Comparison of ENCODE assay signal across 8 mouse cellular contexts in genomic region chr11:98342000-98342945, GRCm38 (mm10). TPM values are rescaled to one million over a fixed set of nuclear protein-coding genes. Genes with fewer than 3 reads are reported as not detected.
DNase-seq lines count a peak whose midpoint lies in the region; ATAC-seq lines count a peak whose summit lies in the region.

No protein-coding gene starts in this region.

- ATAC-seq in heart, embryonic 15.5 days (replicated peaks; ENCODE audit: insufficient number of reproducible peaks, insufficient read depth, low FRiP score, low read depth) = peak; percentile 34; the same call in 1 of the 2 replicates
- ATAC-seq in liver, embryonic 13.5 days (ENCODE audit: low read depth) = no peak
- ATAC-seq in stomach, embryonic 15.5 days (ENCODE audit: insufficient read depth, low FRiP score, low read depth) = peak; percentile 51; the same call in 1 of the 2 replicates

- peak overlapping the region; percentile 36 for H3K4me3 ChIP-seq in forebrain, embryonic 10.5 days
- peak overlapping the region; percentile 52 for H3K4me3 ChIP-seq in heart, embryonic 15.5 days
- H3K4me3 ChIP-seq in liver, embryonic 13.5 days (replicated peaks) = no peak overlapping the region
- peak overlapping the region; percentile 40 for H3K4me3 ChIP-seq in stomach, embryonic 15.5 days (replicated peaks)

- H3K27ac ChIP-seq in forebrain, embryonic 10.5 days = no peak overlapping the region
- no peak overlapping the region for H3K27ac ChIP-seq in heart, embryonic 15.5 days
- no peak overlapping the region for H3K27ac ChIP-seq in liver, embryonic 13.5 days
- no peak overlapping the region for H3K27ac ChIP-seq in stomach, embryonic 15.5 days

- H3K4me1 ChIP-seq in forebrain, embryonic 10.5 days = peaks cover 56% of the 10 kb centered on the region
- H3K4me1 ChIP-seq in heart, embryonic 15.5 days (replicated peaks) = peaks cover 37% of the 10 kb centered on the region
- H3K4me1 ChIP-seq in liver, embryonic 13.5 days (replicated peaks) = peaks cover 18% of the 10 kb centered on the region
- peaks cover 20% of the 10 kb centered on the region for H3K4me1 ChIP-seq in stomach, embryonic 15.5 days

- H3K27me3 ChIP-seq in forebrain, embryonic 10.5 days (ENCODE audit: poor library complexity, severe bottlenecking) = peaks cover 99% of the 10 kb centered on the region
- H3K27me3 ChIP-seq in heart, embryonic 15.5 days = peaks cover 61% of the 10 kb centered on the region
- peaks cover 92% of the 10 kb centered on the region for H3K27me3 ChIP-seq in liver, embryonic 13.5 days
- peaks cover 65% of the 10 kb centered on the region for H3K27me3 ChIP-seq in stomach, embryonic 15.5 days (replicated peaks)

- H3K36me3 ChIP-seq in forebrain, embryonic 10.5 days (replicated peaks) = no peaks in the 10 kb centered on the region
- H3K36me3 ChIP-seq in heart, embryonic 15.5 days = no peaks in the 10 kb centered on the region
- H3K36me3 ChIP-seq in liver, embryonic 13.5 days = no peaks in the 10 kb centered on the region
- no peaks in the 10 kb centered on the region for H3K36me3 ChIP-seq in stomach, embryonic 15.5 days

- peak; percentile 92 for DNase-seq in CD4-positive, CD25-positive, alpha-beta regulatory T cell, adult 2 months (ENCODE audit: low read depth, low spot score)
- DNase-seq in c-Kit-negative CD71-positive TER-119-positive erythroid progenitor cells, embryonic 14.5 days (ENCODE audit: low read depth, low spot score) = peak; percentile 63
- peak; percentile 92 for DNase-seq in forebrain, embryonic 10.5 days (ENCODE audit: extremely low spot score, low spot score)
- peak; percentile 95 for DNase-seq in kidney, postnatal 14 days
- peak; percentile 78 for DNase-seq in liver, embryonic 13.5 days
- DNase-seq in neural tube, embryonic 10.5 days (ENCODE audit: extremely low spot score, low spot score) = peak; percentile 99

- H3K4me2 ChIP-seq in heart, embryonic 15.5 days = peak overlapping the region; percentile 89
- H3K4me2 ChIP-seq in liver, embryonic 13.5 days = peak overlapping the region; percentile 39; the same call in 1 of the 2 replicates
- peak overlapping the region; percentile 74 for H3K4me2 ChIP-seq in stomach, embryonic 15.5 days

- peak overlapping the region; percentile 64 for H3K9ac ChIP-seq in heart, embryonic 15.5 days
- H3K9ac ChIP-seq in liver, embryonic 13.5 days = no peak overlapping the region
- H3K9ac ChIP-seq in stomach, embryonic 15.5 days = no peak overlapping the region

- H3K9me3 ChIP-seq in forebrain, embryonic 10.5 days = no peaks in the 10 kb centered on the region
- H3K9me3 ChIP-seq in heart, embryonic 15.5 days (replicated peaks) = no peaks in the 10 kb centered on the region
- no peaks in the 10 kb centered on the region for H3K9me3 ChIP-seq in liver, embryonic 13.5 days (replicated peaks)
- no peaks in the 10 kb centered on the region for H3K9me3 ChIP-seq in stomach, embryonic 15.5 days

- WGBS in forebrain, embryonic 10.5 days = 3% methylated on average over 28 of the region's 29 CpGs
- 2% methylated on average over 29 of the region's 29 CpGs for WGBS in heart, embryonic 15.5 days
- WGBS in liver, embryonic 13.5 days (ENCODE audit: insufficient replicate concordance) = 3% methylated on average over 29 of the region's 29 CpGs
- 3% methylated on average over 29 of the region's 29 CpGs for WGBS in stomach, embryonic 15.5 days

RNA-seq across cellular contexts. Expression of gene Ppp1r1b, which starts 5.9 kb away (rescaled TPM):
- 0.23 and 0.41 TPM in 2 replicates for polyA plus RNA-seq in forebrain, embryonic 10.5 days (2016; fragmentation: Nextera tagmentation; extraction: Ambion mirVana)
- 60.9 and 62.5 TPM in 2 replicates for polyA plus RNA-seq in heart, embryonic 15.5 days (2015; fragmentation: Nextera tagmentation; extraction: Ambion mirVana)
- 0.13 and 0.19 TPM in 2 replicates for polyA plus RNA-seq in liver, embryonic 13.5 days (2015; fragmentation: Nextera tagmentation; extraction: Ambion mirVana)
- 20.2 and 21.5 TPM in 2 replicates for polyA plus RNA-seq in stomach, embryonic 15.5 days (2015; fragmentation: Nextera tagmentation; extraction: Ambion mirVana)

RNA-seq across cellular contexts. Expression of gene Neurod2, which starts 12.8 kb away (rescaled TPM):
- 0.14 TPM in 1 of 2 replicates, not detected in the other for polyA plus RNA-seq in forebrain, embryonic 10.5 days (2016; fragmentation: Nextera tagmentation; extraction: Ambion mirVana)
- 0.04 TPM in 1 of 2 replicates, not detected in the other for polyA plus RNA-seq in heart, embryonic 15.5 days (2015; fragmentation: Nextera tagmentation; extraction: Ambion mirVana)
- not detected in 2 replicates for polyA plus RNA-seq in liver, embryonic 13.5 days (2015; fragmentation: Nextera tagmentation; extraction: Ambion mirVana)
- polyA plus RNA-seq in stomach, embryonic 15.5 days (2015; fragmentation: Nextera tagmentation; extraction: Ambion mirVana) = 0.09 and 0.18 TPM in 2 replicates

RNA-seq across cellular contexts. Expression of gene Stard3, which starts 15.9 kb away (rescaled TPM):
- polyA plus RNA-seq in forebrain, embryonic 10.5 days (2016; fragmentation: Nextera tagmentation; extraction: Ambion mirVana) = 39.8 and 41.0 TPM in 2 replicates
- 33.9 and 40.5 TPM in 2 replicates for polyA plus RNA-seq in heart, embryonic 15.5 days (2015; fragmentation: Nextera tagmentation; extraction: Ambion mirVana)
- 14.1 and 15.7 TPM in 2 replicates for polyA plus RNA-seq in liver, embryonic 13.5 days (2015; fragmentation: Nextera tagmentation; extraction: Ambion mirVana)
- 41.1 and 46.4 TPM in 2 replicates for polyA plus RNA-seq in stomach, embryonic 15.5 days (2015; fragmentation: Nextera tagmentation; extraction: Ambion mirVana)

RNA-seq across cellular contexts. Expression of gene Tcap, which starts 41.3 kb away (rescaled TPM):
- 0.15 TPM in 1 of 2 replicates, not detected in the other for polyA plus RNA-seq in forebrain, embryonic 10.5 days (2016; fragmentation: Nextera tagmentation; extraction: Ambion mirVana)
- 154 and 158 TPM in 2 replicates for polyA plus RNA-seq in heart, embryonic 15.5 days (2015; fragmentation: Nextera tagmentation; extraction: Ambion mirVana)
- polyA plus RNA-seq in liver, embryonic 13.5 days (2015; fragmentation: Nextera tagmentation; extraction: Ambion mirVana) = 0.15 and 0.59 TPM in 2 replicates
- 0.23 and 0.43 TPM in 2 replicates for polyA plus RNA-seq in stomach, embryonic 15.5 days (2015; fragmentation: Nextera tagmentation; extraction: Ambion mirVana)

RNA-seq across cellular contexts. Expression of gene Pnmt, which starts 44.0 kb away (rescaled TPM):
- not detected in 2 replicates for polyA plus RNA-seq in forebrain, embryonic 10.5 days (2016; fragmentation: Nextera tagmentation; extraction: Ambion mirVana)
- 0.52 and 0.57 TPM in 2 replicates for polyA plus RNA-seq in heart, embryonic 15.5 days (2015; fragmentation: Nextera tagmentation; extraction: Ambion mirVana)
- not detected in 2 replicates for polyA plus RNA-seq in liver, embryonic 13.5 days (2015; fragmentation: Nextera tagmentation; extraction: Ambion mirVana)
- polyA plus RNA-seq in stomach, embryonic 15.5 days (2015; fragmentation: Nextera tagmentation; extraction: Ambion mirVana) = 0.22 TPM in 1 of 2 replicates, not detected in the other

Comparison
In these comparisons a context has a peak if more than half of its experiments do, and no peak if none do; other contexts are left out.
1. H3K4me2 ChIP-seq: peak in every context shown above with its lines; median percentile 89 in heart, embryonic 15.5 days; 74 in stomach, embryonic 15.5 days; 39 in liver, embryonic 13.5 days.
2. RNA of gene Ppp1r1b, which starts 5.9 kb away (polyA plus RNA-seq): 60.9 to 62.5 TPM in heart, embryonic 15.5 days and 20.2 to 21.5 TPM in stomach, embryonic 15.5 days; 0.23 to 0.41 TPM in forebrain, embryonic 10.5 days and 0.13 to 0.19 TPM in liver, embryonic 13.5 days; every median in the first group is over 10 times any median in the second.
3. Peak in every context shown above with its lines, with median percentiles within 50 percentile points of each other: DNase-seq.